ENCODE assay signal across 7 mouse cellular contexts in the genomic region with DNA sequence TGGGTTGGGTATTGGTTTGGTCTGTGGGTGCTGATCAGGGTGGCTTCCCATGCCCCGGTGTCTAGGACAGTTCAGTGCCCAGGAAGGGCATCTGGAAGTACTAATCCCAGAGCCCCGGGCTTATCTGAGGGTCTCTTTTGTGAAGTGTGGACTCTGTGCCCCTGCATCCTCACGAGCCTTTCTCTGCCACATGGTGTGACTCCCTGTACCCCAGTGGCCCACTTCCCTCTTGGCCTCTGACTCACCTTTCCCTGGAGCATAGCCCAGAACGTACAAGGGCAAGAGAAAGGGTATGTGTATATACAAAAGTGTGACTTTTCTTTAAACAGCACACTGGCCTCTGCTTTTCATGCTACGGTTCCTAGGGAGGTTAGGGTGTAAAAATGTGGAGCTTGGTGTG. TPM values are rescaled to one million over a fixed set of nuclear protein-coding genes. Genes with fewer than 3 reads are reported as not detected.
DNase-seq lines count a peak whose midpoint lies in the region; ATAC-seq and TF ChIP-seq lines count a peak whose summit lies in the region.

No protein-coding gene starts in this region.

- H3K27ac ChIP-seq in thymus, adult 2 months (ENCODE audit: control insufficient read depth, insufficient read depth, low read length), result no peak overlapping the region
- no peak overlapping the region for H3K27ac ChIP-seq in embryonic facial prominence, embryonic 13.5 days
- H3K27ac ChIP-seq in limb, embryonic 14.5 days (replicated peaks; ENCODE audit: low read depth, low read length), result no peak overlapping the region

- no peaks in the 10 kb centered on the region for H3K9me3 ChIP-seq in embryonic facial prominence, embryonic 13.5 days
- H3K9me3 ChIP-seq in limb, embryonic 14.5 days (ENCODE audit: control insufficient read depth, low read length), result no peaks in the 10 kb centered on the region

- no peak for TF ChIP-seq CTCF in thymus, adult 2 months (IDR thresholded peaks at IDR 0.05; ENCODE audit: borderline replicate concordance, control insufficient read depth, extremely low read depth, insufficient read depth, low read length, poor library complexity)

- 44% methylated on average over 5 of the region's 5 CpGs for WGBS in thymus, adult 2 months
- 34% methylated on average over 5 of the region's 5 CpGs for WGBS in embryonic facial prominence, embryonic 13.5 days
- WGBS in limb, embryonic 14.5 days, result 34% methylated on average over 5 of the region's 5 CpGs

- peak overlapping the region; percentile 79 for H3K9ac ChIP-seq in embryonic facial prominence, embryonic 13.5 days
- H3K9ac ChIP-seq in limb, embryonic 14.5 days (ENCODE audit: low read depth, low read length, severe bottlenecking), result peak overlapping the region; percentile 68

- intact Hi-C loops in left cerebral cortex, postnatal 10 days (cut with DNase I), result no loop called here

- no peaks in the 10 kb centered on the region for H3K36me3 ChIP-seq in thymus, adult 2 months (ENCODE audit: control insufficient read depth, insufficient read depth, low read length)
- H3K36me3 ChIP-seq in embryonic facial prominence, embryonic 13.5 days, result no peaks in the 10 kb centered on the region
- 0 out of 2 replicates have a peak, but pooled peaks cover under 1% of the 10 kb centered on the region for H3K36me3 ChIP-seq in limb, embryonic 14.5 days (ENCODE audit: control insufficient read depth, insufficient read depth, low read length)

- no peaks in the 10 kb centered on the region for H3K27me3 ChIP-seq in thymus, adult 2 months (ENCODE audit: control insufficient read depth, insufficient read depth, low read length)
- H3K27me3 ChIP-seq in embryonic facial prominence, embryonic 13.5 days, result no peaks in the 10 kb centered on the region
- no peaks in the 10 kb centered on the region for H3K27me3 ChIP-seq in limb, embryonic 14.5 days (ENCODE audit: control insufficient read depth, insufficient read depth, low read length)

- no peak for ATAC-seq in embryonic facial prominence, embryonic 13.5 days (ENCODE audit: insufficient number of reproducible peaks, insufficient read depth, low FRiP score, low TSS enrichment, low read depth)
- no peak for ATAC-seq in limb, embryonic 14.5 days (ENCODE audit: low FRiP score, low read depth)
- no peak for ATAC-seq in cerebellum, adult (ENCODE audit: insufficient number of reproducible peaks, low FRiP score, low TSS enrichment)

- peak overlapping the region; percentile 99 for H3K4me2 ChIP-seq in embryonic facial prominence, embryonic 13.5 days
- peak overlapping the region; percentile 99 for H3K4me2 ChIP-seq in limb, embryonic 14.5 days (replicated peaks; ENCODE audit: low read depth, low read length, severe bottlenecking)

- no peak for TF ChIP-seq POLR2A in thymus, adult 2 months (IDR thresholded peaks at IDR 0.05; ENCODE audit: control insufficient read depth, extremely low read depth, insufficient read depth, low read length, poor library complexity)
- no peak for TF ChIP-seq POLR2A in limb, embryonic 14.5 days (IDR thresholded peaks at IDR 0.05; ENCODE audit: borderline replicate concordance, extremely low read depth, insufficient read depth, insufficient read length)

- DNase-seq in thymus, adult 2 months, result no peak
- no peak for DNase-seq in thymus, adult 18-20 months
- no peak for DNase-seq in limb, embryonic 14.5 days (ENCODE audit: low spot score)
- DNase-seq in layer of hippocampus, adult 9-11 months, result no peak
- DNase-seq in left cerebral cortex, postnatal 10 days (ENCODE audit: extremely low spot score in 1 of 2, low spot score in 2 of 2), result no peak

- peaks cover 17% of the 10 kb centered on the region for H3K4me1 ChIP-seq in thymus, adult 2 months (replicated peaks; ENCODE audit: control insufficient read depth, insufficient read depth, low read length)
- H3K4me1 ChIP-seq in embryonic facial prominence, embryonic 13.5 days, result peaks cover 26% of the 10 kb centered on the region
- peaks cover 10% of the 10 kb centered on the region; the same call in 1 of the 2 replicates for H3K4me1 ChIP-seq in limb, embryonic 14.5 days (ENCODE audit: control insufficient read depth, insufficient read depth, low read length)

- H3K4me3 ChIP-seq in thymus, adult 2 months (ENCODE audit: control insufficient read depth, insufficient read depth, low read length), result peak overlapping the region; percentile 57
- H3K4me3 ChIP-seq in embryonic facial prominence, embryonic 13.5 days, result peak overlapping the region; percentile 76
- peak overlapping the region; percentile 68 for H3K4me3 ChIP-seq in limb, embryonic 14.5 days (replicated peaks; ENCODE audit: low read length)

RNA-seq across cellular contexts. Expression of a gene that starts 1.2 kb away (rescaled TPM):
- polyA plus RNA-seq in thymus, adult 2 months (2012; rRNA removed), result 29.8 and 44.7 TPM in 2 replicates
- polyA plus RNA-seq in embryonic facial prominence, embryonic 13.5 days (2015; fragmentation: Nextera tagmentation; extraction: Ambion mirVana), result 24.7 and 31.3 TPM in 2 replicates
- polyA plus RNA-seq in limb, embryonic 14.5 days (2012; rRNA removed), result 26.0 and 28.3 TPM in 2 replicates
- polyA plus RNA-seq in limb, embryonic 14.5 days (2014; fragmentation: Nextera tagmentation; extraction: Ambion mirVana), result 17.4 and 18.9 TPM in 2 replicates
- 1 to 10 TPM in 1 of 2 experiments, under 1 TPM in 1; 0.79 to 1.5 TPM for total RNA-seq in left cerebral cortex, postnatal 10 days (2021)

RNA-seq across cellular contexts. Expression of a gene that starts 31.9 kb away (rescaled TPM):
- not detected in 2 replicates for polyA plus RNA-seq in thymus, adult 2 months (2012; rRNA removed)
- polyA plus RNA-seq in embryonic facial prominence, embryonic 13.5 days (2015; fragmentation: Nextera tagmentation; extraction: Ambion mirVana), result not detected in 2 replicates
- polyA plus RNA-seq in limb, embryonic 14.5 days (2012; rRNA removed), result not detected in 2 replicates
- not detected in 2 replicates for polyA plus RNA-seq in limb, embryonic 14.5 days (2014; fragmentation: Nextera tagmentation; extraction: Ambion mirVana)
- not detected for total RNA-seq in left cerebral cortex, postnatal 10 days (2021)

RNA-seq across cellular contexts. Expression of a gene that starts 38.6 kb away (rescaled TPM):
- 27.2 and 28.9 TPM in 2 replicates for polyA plus RNA-seq in thymus, adult 2 months (2012; rRNA removed)
- polyA plus RNA-seq in embryonic facial prominence, embryonic 13.5 days (2015; fragmentation: Nextera tagmentation; extraction: Ambion mirVana), result 53.8 and 57.0 TPM in 2 replicates
- 33.3 and 39.7 TPM in 2 replicates for polyA plus RNA-seq in limb, embryonic 14.5 days (2012; rRNA removed)
- polyA plus RNA-seq in limb, embryonic 14.5 days (2014; fragmentation: Nextera tagmentation; extraction: Ambion mirVana), result 45.8 and 50.6 TPM in 2 replicates
- total RNA-seq in left cerebral cortex, postnatal 10 days (2021), result 10 to 100 TPM; 24.6 to 25.5 TPM
